ENCODE assay signal across 8 mouse cellular contexts in genomic region chr5:139912121-139912771, GRCm38 (mm10). TPM values are rescaled to one million over a fixed set of nuclear protein-coding genes. Genes with fewer than 3 reads are reported as not detected.
DNase-seq lines count a peak whose midpoint lies in the region; ATAC-seq and TF ChIP-seq lines count a peak whose summit lies in the region.

No protein-coding gene starts in this region.

- peak overlapping the region; percentile 97 for H3K4me2 ChIP-seq in kidney, embryonic 15.5 days
- peak overlapping the region; percentile 96 for H3K4me2 ChIP-seq in midbrain, embryonic 11.5 days

- H3K4me3 ChIP-seq in kidney, adult 2 months (ENCODE audit: insufficient read depth, low read depth, low read length), result peak overlapping the region; percentile 42
- peak overlapping the region; percentile 29 for H3K4me3 ChIP-seq in embryonic fibroblast, embryonic 13.5 days (ENCODE audit: insufficient read depth, low read length)
- H3K4me3 ChIP-seq in kidney, embryonic 15.5 days (replicated peaks), result peak overlapping the region; percentile 52
- peak overlapping the region; percentile 55 for H3K4me3 ChIP-seq in midbrain, embryonic 11.5 days (ENCODE audit: low read depth, low read length)

- peaks cover 3% of the 10 kb centered on the region; the same call in 1 of the 2 replicates for H3K27me3 ChIP-seq in kidney, adult 2 months (replicated peaks; ENCODE audit: control insufficient read depth, insufficient read depth, low read length)
- H3K27me3 ChIP-seq in kidney, embryonic 15.5 days, result peaks cover 95% of the 10 kb centered on the region
- peaks cover 75% of the 10 kb centered on the region for H3K27me3 ChIP-seq in midbrain, embryonic 11.5 days (ENCODE audit: control insufficient read depth, insufficient read depth, low read length)

- peak overlapping the region; percentile 36 for H3K9ac ChIP-seq in kidney, embryonic 15.5 days
- H3K9ac ChIP-seq in midbrain, embryonic 11.5 days (ENCODE audit: low read length), result peak overlapping the region; percentile 59

- no peak for TF ChIP-seq POLR2A in kidney, adult 2 months (IDR thresholded peaks at IDR 0.05; ENCODE audit: low read depth, low read length)
- TF ChIP-seq POLR2A in embryonic fibroblast, embryonic 13.5 days (IDR thresholded peaks at IDR 0.05; ENCODE audit: low read depth, low read length), result no peak

- DNase-seq in kidney, adult 2 months, result peak; percentile 26
- DNase-seq in kidney, adult 11 months, result no peak
- peak; percentile 93 for DNase-seq in midbrain, embryonic 11.5 days (ENCODE audit: low spot score, missing footprints)
- DNase-seq in frontal cortex, postnatal 25 days (ENCODE audit: low spot score in 2 of 2), result no peak
- no peak for DNase-seq in ovary, adult 18-20 months (ENCODE audit: low spot score)

- 0 out of 2 replicates have a peak, but pooled peaks have one; percentile 10 for ATAC-seq in kidney, embryonic 15.5 days (replicated peaks; ENCODE audit: low FRiP score)
- peak; percentile 33 for ATAC-seq in midbrain, embryonic 11.5 days (ENCODE audit: low FRiP score)
- no peak for ATAC-seq in erythroid progenitor cell, adult 5-6 weeks (replicated peaks; ENCODE audit: low FRiP score, poor library complexity, severe bottlenecking)

- H3K9me3 ChIP-seq in kidney, embryonic 15.5 days (replicated peaks), result no peaks in the 10 kb centered on the region
- H3K9me3 ChIP-seq in midbrain, embryonic 11.5 days (ENCODE audit: control insufficient read depth, low read length), result no peaks in the 10 kb centered on the region

- no peak for TF ChIP-seq CTCF in kidney, adult 2 months (conservative IDR thresholded peaks at IDR 0.05; ENCODE audit: insufficient read depth, insufficient read length, low read depth, low read length)
- TF ChIP-seq CTCF in embryonic fibroblast, embryonic 13.5 days (IDR thresholded peaks at IDR 0.05; ENCODE audit: borderline replicate concordance, insufficient read depth, low read length), result no peak

- no peak overlapping the region for H3K27ac ChIP-seq in kidney, adult 2 months (ENCODE audit: insufficient read depth, low read depth, low read length)
- H3K27ac ChIP-seq in embryonic fibroblast, embryonic 13.5 days (ENCODE audit: insufficient read depth, low read length), result no peak overlapping the region
- no peak overlapping the region for H3K27ac ChIP-seq in kidney, embryonic 15.5 days
- H3K27ac ChIP-seq in midbrain, embryonic 11.5 days (ENCODE audit: low read depth, low read length), result no peak overlapping the region; the same call in 1 of the 2 replicates

- H3K36me3 ChIP-seq in kidney, adult 2 months (ENCODE audit: control insufficient read depth, insufficient read depth, low read length), result no peaks in the 10 kb centered on the region
- no peaks in the 10 kb centered on the region for H3K36me3 ChIP-seq in kidney, embryonic 15.5 days
- H3K36me3 ChIP-seq in midbrain, embryonic 11.5 days (ENCODE audit: control insufficient read depth, insufficient read depth, low read length), result no peaks in the 10 kb centered on the region

- WGBS in kidney, adult 2 months, result 2% methylated on average over 36 of the region's 64 CpGs
- WGBS in kidney, embryonic 15.5 days, result 1% methylated on average over 41 of the region's 64 CpGs
- WGBS in midbrain, embryonic 11.5 days, result under 1% methylated on average over 35 of the region's 64 CpGs

- 0 out of 2 replicates have a peak, but pooled peaks cover 8% of the 10 kb centered on the region for H3K4me1 ChIP-seq in kidney, adult 2 months (ENCODE audit: control insufficient read depth, insufficient read depth, low read length)
- peaks cover 4% of the 10 kb centered on the region; the same call in 1 of the 2 replicates for H3K4me1 ChIP-seq in embryonic fibroblast, embryonic 13.5 days (ENCODE audit: control insufficient read depth, insufficient read depth, low read length)
- peaks cover 60% of the 10 kb centered on the region for H3K4me1 ChIP-seq in kidney, embryonic 15.5 days
- H3K4me1 ChIP-seq in midbrain, embryonic 11.5 days (ENCODE audit: control insufficient read depth, insufficient read depth, low read length), result peaks cover 42% of the 10 kb centered on the region

RNA-seq across cellular contexts. Expression of gene Elfn1, which starts 4.5 kb away (rescaled TPM):
- 9.6 and 10.3 TPM in 2 replicates for polyA plus RNA-seq in kidney, adult 2 months (2012; rRNA removed)
- 2.1 and 2.7 TPM in 2 replicates for polyA plus RNA-seq in embryonic fibroblast, embryonic 13.5 days (2011; ENCODE audit: insufficient read length, low read depth, missing spikeins)
- polyA plus RNA-seq in kidney, embryonic 15.5 days (2015; fragmentation: Nextera tagmentation; extraction: Ambion mirVana), result 0.26 and 0.41 TPM in 2 replicates
- 0.77 and 1.0 TPM in 2 replicates for polyA plus RNA-seq in midbrain, embryonic 11.5 days (2014; fragmentation: Nextera tagmentation; extraction: Ambion mirVana)
- total RNA-seq in erythroid progenitor cell, adult 5-6 weeks (2015; ENCODE audit: low replicate concordance), result not detected in 2 replicates
- not detected in 2 replicates for total RNA-seq in erythroid progenitor cell, adult 5-6 weeks (2017; ENCODE audit: low replicate concordance)

Comparison
In these comparisons a context has a peak if more than half of its experiments do, and no peak if none do; other contexts are left out.
1. DNase-seq: peak in kidney, adult 2 months (single experiment) and midbrain, embryonic 11.5 days (single experiment); none in kidney, adult 11 months (single experiment), frontal cortex, postnatal 25 days (0 of 2) and ovary, adult 18-20 months (single experiment).
2. Peak in every context shown above with its lines, with median percentiles within 50 percentile points of each other: H3K4me3 ChIP-seq.